Mouse (Mus musculus): ENCODE results near the gene Susd6.

Gene Susd6

GRCm38 (mm10) chr12:80789849-80790694, at the start of gene Susd6:
TSS of gene Susd6 (plus strand) at chr12:80790510.
- WGBS: 4% methylated on average over 56 of the region's 56 CpGs

- 96% methylated on average over 1 of the region's 1 CpGs for WGBS
Measured at GRCm38 (mm10) chr12:80744614-80745013, 45.7 kb upstream of the Susd6 start.

- WGBS: 43% methylated on average over 8 of the region's 8 CpGs
Measured at GRCm38 (mm10) chr12:80746031-80746813, 44.1 kb upstream of the Susd6 start.

- 65% methylated on average over 6 of the region's 6 CpGs for WGBS
Measured at GRCm38 (mm10) chr12:80751556-80751955, 38.8 kb upstream of the Susd6 start.

- 47% methylated on average over 122 of the region's 122 CpGs for WGBS
Measured at GRCm38 (mm10) chr12:80757751-80758558, 32.4 kb upstream of the Susd6 start.

GRCm38 (mm10) chr12:80758559-80759386, 31.5 kb upstream of the Susd6 start:
- WGBS: 42% methylated on average over 92 of the region's 92 CpGs

GRCm38 (mm10) chr12:80759387-80759712, 31.0 kb upstream of the Susd6 start:
- 8% methylated on average over 13 of the region's 13 CpGs for WGBS

GRCm38 (mm10) chr12:80759713-80760395, 30.5 kb upstream of the Susd6 start:
- 1% methylated on average over 22 of the region's 22 CpGs for WGBS

GRCm38 (mm10) chr12:80760396-80760801, 29.9 kb upstream of the Susd6 start, which contains the start of gene Ccdc177:
TSS of gene Ccdc177 (minus strand) at chr12:80760687.
- WGBS: under 1% methylated on average over 24 of the region's 24 CpGs

GRCm38 (mm10) chr12:80762982-80763381, 27.3 kb upstream of the Susd6 start:
- 81% methylated on average over 5 of the region's 5 CpGs for WGBS

GRCm38 (mm10) chr12:80764116-80764515, 26.2 kb upstream of the Susd6 start:
- 75% methylated on average over 4 of the region's 4 CpGs for WGBS

GRCm38 (mm10) chr12:80769697-80770096, 20.6 kb upstream of the Susd6 start:
- WGBS: 16% methylated on average over 11 of the region's 11 CpGs

GRCm38 (mm10) chr12:80774786-80775185, 15.5 kb upstream of the Susd6 start:
- 86% methylated on average over 7 of the region's 7 CpGs for WGBS

- WGBS: 85% methylated on average over 4 of the region's 4 CpGs
Measured at GRCm38 (mm10) chr12:80776046-80776634, 14.2 kb upstream of the Susd6 start.

GRCm38 (mm10) chr12:80778188-80778936, 11.9 kb upstream of the Susd6 start:
- 88% methylated on average over 16 of the region's 16 CpGs for WGBS

- WGBS: 89% methylated on average over 4 of the region's 4 CpGs
Measured at GRCm38 (mm10) chr12:80779760-80780159, 10.6 kb upstream of the Susd6 start.

GRCm38 (mm10) chr12:80782190-80782589, 8.1 kb upstream of the Susd6 start:
- WGBS: 83% methylated on average over 3 of the region's 3 CpGs

GRCm38 (mm10) chr12:80782892-80783291, 7.4 kb upstream of the Susd6 start:
- 50% methylated on average over 3 of the region's 3 CpGs for WGBS

- WGBS: 79% methylated on average over 1 of the region's 1 CpGs
Measured at GRCm38 (mm10) chr12:80783889-80784288, 6.4 kb upstream of the Susd6 start.

Measured in cerebral cortex, adult 2 months (tissue).